Mouse (Mus musculus) layer of hippocampus, postnatal 36 days (tissue): ENCODE measurements at regions not wholly inside any gene's neighbourhood (a gene's known extent, or its start where the extent isn't known, plus 50 kb on each side); places are given as distances from the start of the nearest gene placed in this dataset.
A peak's percentile ranks its signal among the peaks of the same experiment; 100 is the strongest.

Experiments used
- DNase-seq, 2 experiments: peaks; one replicate each; pipeline ENCODE4 v3.0.0; 2022

DNA sequence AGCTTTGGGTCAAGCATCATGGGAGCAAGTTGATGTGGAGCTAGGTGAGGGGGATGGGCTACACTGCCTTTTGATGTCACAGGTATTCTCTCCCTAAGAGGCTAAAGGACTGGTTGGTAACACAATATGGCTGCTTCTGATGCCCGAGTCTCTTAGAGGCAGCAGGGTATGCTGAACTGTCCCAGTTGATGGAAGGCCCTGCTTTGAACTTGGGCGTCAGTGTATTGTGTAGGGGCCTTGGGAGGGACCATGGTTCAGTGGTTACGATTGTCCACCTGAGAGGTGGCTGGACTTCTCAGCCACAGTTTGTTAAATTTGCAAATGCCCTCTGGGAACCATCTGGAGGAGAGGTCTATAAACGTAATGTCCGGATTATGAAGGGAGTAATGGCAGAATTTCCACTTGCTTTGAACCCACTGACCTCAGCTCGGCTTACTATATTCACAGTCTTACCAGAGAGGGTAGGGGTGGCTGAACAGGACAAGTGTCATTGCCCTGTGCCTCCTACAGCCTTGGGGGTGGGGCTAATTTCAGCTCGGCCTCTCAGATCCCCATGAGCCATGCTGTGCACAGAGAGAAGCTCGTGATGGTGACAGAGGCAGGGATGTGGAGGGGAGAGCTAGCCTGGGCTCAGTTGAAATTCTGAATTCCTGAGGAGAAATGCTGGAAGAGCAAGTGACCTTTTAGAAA, 442.6 kb upstream of the Mgmt start:
- DNase-seq = no peak

DNA sequence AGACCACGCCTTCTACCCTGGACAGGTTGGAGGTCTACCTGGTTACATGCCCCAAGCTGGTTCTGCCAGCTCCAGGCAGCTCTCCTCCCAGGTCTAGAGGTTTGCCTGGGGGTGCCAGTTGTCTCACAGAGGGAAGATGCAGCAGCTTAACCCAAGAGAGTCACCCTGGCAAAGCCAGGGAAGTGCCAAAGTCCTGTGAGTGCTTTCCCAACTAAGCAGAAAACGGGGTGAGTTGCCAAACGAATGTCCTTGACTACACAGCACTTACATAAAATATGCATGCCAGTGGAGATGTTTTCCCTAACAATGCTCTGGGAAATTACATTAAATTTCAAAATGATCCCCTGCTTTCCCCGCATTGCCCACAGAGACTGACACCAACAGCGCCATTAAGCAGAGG, 441.9 kb upstream of the Mgmt start:
- no peak for DNase-seq

DNA sequence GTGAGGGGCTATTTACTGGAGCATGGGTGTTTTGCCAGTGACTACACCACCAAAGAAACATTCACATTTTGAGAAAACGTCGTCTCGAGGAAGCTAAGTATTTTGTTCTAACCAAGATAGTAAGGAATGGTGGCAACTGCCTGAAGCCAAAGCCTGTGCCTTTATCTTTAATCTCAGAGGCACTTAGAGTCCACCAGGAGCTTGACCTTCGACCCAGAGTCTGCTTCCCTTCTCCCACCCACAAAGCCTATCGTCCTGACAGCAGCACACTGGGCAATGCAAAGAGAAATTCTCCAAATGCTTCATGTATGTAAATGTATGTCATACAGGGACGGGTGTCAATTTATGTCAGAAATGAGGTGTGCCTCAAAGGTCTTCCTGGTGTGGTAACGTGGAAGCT, 437.2 kb upstream of the Mgmt start:
- no peak for DNase-seq

DNA sequence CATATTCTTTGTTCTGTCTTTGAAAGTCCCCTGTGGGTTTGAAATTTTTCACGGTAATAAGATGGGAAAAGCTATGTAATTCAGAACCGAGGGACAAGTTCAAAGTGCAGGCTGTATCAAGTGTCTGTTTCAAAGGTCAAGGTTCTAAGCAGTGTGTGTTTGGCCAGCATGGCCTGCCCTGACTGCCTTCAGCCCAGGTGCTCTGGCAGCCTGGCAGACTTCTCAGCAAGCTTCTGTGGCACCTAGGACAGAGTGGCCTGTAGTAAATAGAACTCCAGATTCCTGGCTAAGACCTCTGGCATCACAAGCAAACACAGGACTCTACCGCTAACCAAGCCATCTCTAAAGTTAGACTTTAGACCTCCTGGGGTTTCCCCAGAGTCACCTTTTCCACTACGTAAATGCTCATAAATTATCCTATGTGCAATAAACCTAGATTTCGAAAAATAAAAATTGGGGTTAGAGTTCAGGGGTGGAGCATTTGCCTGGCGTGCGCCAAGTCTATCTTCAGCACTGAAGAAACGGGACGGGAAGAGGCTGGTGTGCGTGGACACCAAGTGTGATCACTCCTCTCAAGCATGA, 436.5 kb upstream of the Mgmt start:
- no peak for DNase-seq

DNA sequence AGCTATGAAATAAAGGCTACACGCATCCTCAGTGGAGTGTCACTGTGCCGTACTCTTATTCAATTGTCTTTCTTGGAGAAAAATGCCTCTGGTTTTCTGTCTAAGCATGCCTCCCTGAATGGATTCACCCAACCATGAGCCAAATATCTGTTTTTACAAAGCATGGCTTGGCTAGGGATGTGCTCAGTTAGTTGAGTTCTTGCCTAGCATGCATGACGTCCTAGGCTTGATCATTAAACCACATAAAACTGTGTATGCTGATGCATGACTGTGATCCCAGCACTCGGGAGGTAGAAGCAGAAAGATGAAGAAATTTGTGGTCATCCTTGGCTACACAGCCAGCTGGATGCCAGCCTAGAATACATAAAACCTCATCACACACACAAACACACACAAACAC, 417.3 kb upstream of the Mgmt start:
- DNase-seq = no peak

DNA sequence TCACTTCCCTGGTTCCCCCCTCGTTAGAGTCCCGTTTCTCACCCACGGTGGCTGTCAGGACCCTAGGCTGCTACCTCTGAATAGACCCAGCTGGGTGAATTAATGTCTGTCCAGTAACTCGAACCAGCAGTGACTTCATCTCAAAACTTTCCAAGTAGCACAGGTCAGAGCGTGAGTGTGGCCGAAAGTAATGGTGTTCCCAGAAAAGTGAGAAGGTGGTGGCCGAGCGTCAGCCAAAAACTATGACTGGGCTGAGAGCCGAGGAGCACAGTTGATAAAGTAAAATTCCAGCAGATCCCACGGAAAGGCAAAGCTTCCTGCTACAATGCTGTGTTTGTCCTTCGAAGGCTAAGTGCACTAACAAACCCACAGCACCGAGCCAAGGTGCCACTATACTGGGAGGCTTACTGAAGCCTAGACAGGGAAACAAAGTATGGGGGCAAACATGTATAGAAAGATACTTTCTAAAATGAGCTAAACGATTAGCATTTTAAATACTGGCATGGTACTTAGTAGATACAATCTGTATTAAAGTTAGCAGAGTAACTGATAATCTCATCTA, 413.7 kb upstream of the Mgmt start:
- DNase-seq = no peak

DNA sequence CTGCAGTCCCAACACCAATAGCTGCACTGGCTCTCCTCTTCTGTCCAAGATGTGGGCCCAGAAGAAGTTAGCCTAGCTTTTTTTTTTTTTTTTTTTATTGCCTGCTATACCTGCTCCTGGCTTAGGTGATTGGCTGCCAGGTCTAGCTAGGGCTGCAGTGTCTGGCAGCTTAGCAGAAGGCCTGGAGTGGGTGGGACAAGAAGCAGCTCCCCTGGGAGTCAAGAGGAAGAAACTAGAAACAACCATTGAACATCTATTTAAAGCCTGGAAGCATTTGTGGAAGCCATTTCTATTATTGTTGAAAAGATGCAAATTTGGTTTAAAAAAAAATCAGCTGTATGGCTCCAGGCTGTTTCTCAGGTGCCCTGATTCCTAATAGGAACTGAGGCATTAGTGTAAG, 411.2 kb upstream of the Mgmt start:
- DNase-seq = no peak

DNA sequence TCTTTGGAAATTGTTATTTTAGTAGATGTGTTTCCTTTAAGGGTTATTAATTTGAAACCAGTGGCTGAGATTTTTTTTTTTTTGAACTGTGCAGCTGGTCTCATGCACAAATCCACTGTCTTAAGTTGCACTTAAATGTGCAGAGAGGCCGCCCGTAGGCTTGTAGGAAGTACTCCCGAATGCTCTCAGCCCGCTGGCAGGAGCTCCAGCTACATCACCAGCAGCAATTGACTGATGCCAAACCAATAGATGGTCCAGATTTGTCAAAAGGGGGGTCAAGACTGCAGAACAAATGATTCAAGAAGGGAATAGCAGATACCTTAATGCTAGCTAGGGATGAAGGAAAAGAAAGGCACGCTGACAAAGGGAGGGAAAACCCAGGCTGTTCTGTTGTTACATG, 406.9 kb upstream of the Mgmt start:
- DNase-seq = no peak

DNA sequence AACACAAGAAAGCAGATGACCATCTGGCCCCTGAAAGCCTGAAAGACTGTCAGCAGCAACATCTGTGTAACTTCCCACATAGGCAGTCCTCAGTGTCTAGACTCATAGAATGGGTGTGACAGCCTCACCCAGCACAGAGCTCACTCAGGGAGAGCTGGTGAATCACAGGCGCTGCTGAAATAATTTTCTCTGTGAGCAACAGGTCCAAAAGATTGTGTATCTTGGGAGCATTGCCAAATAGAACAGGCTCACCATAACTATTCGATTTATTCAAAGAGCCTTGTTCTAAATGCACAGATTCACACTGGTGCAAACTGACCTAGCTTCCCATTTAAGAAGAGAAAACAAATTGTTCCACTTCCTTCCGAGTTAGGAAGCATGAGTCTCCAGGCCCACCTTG, 399.6 kb upstream of the Mgmt start:
- no peak for DNase-seq

DNA sequence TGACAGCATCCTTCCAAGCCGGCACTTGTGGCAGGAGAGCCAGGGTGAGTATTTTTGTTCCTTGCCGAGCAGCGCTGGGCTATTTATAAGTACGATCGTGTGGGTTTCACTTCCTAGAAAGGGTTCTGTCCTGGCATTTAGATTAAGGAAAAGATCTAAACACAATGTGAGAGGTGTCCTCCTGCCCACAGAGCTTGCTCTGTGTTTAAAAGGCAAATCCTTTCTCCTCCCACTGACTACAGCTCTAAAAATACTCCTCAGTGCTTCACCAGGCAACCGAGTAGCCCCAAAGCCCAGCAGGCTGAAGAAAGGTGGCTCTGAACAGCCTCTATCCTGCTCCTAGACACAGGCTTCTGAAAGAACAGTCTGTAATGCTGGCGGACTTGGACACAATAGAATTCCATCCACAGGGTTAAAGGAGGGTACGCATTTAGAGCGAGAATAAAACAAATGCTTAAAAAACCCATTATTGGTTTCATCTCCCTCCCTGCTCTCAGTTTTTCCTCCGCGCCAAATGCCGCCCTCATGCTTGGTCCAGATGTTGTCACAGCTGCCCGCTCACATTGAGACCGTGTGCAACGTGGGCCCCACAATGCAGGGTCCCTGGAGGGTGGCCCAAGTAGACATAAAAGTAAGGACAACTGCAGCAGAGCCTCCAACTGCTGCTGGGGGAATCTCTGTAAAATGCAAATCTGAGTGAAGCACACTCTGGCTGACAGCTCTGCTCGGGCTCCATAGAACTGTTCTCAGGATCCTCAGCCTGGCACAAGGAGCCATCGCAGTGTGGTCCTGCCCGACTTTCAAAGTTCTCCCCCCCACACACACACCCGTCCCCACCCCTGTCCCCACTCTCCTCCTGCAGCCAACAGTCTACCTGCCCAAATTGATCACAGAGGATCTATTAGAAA, 397.8 kb upstream of the Mgmt start:
- DNase-seq = no peak

DNA sequence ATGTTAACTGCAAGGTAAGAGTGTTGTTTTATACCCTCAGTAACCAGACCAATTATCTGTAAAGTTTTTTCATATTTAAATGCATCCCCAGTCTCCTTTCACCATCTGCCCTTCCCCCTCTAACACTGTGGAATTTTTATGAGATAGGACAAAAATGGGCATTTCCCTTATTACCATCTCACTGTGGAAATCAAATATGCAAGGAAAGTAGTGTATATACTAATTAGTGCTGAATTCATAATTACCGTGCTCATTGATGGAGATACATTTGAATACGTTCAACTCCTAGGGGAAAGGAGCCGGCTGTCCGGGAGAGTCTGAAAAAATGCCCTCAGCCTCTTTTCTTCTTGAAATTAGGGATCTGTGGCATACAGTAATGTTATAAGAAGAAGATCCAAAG, 394.4 kb upstream of the Mgmt start:
- no peak for DNase-seq

DNA sequence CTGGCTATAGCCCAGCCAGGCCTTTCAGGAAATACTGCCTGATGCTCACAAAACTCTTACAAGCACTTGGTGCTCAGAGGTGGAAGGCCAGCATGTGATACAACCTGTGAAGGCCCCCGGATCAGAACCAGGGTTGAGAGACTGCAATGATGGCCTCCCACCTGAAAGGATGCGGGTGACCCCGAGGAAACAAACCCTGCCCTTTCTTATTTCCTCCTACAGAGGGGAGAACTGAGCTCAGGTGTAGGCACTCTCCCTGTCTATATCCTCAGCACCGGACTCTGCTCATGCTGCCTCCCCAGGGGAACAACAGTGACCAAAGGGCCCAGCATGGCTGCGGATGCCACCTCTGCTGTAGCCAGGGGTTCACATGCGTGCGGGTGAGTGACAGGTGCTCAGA, 393.3 kb upstream of the Mgmt start:
- DNase-seq = no peak

DNA sequence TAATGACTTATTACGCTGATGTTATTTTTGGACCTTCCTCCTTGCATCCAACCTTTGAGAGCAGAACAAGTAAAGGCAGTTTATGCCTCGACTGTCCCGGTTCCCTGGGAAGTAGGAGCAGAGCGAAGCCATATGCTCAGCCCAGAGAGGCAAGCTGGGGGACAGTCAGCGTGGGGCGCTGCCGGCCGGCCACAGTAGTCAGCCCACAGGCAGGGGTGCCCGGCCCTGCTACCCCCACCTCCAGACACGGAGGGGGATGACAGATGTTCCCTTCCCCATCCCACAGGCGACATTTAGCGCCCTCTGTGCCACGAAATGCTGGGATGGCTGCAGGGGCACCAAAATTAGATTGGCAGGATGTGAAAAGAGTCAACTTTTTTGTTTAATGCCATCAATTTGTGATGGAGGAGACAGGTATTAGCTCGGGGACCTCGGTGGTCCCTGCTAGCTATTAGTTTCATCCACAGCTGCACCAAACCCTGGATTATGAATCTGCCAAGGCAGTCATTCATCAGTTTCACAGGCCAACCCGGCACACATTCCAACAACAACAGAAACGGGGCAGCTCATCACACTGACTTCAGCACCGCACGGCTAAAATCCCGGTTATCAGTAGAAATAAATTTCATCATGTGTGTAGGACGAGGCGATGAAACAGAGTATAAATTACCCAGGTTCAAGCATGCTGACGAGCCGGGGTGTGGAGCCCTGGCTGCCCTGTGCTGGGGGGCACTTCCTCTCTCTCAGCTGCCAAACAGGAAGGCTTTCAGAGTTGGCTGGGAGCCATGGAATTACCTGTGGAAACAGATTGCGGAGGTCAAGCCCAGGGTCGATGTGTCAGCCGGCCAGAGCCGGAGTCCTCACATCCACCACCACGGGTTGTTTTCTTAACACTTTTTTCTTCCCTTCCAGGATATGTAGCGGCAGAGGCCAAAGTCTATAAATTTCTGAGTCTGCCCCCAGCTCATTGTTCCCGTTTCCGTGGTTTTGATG, 392.3 kb upstream of the Mgmt start:
- no peak for DNase-seq

DNA sequence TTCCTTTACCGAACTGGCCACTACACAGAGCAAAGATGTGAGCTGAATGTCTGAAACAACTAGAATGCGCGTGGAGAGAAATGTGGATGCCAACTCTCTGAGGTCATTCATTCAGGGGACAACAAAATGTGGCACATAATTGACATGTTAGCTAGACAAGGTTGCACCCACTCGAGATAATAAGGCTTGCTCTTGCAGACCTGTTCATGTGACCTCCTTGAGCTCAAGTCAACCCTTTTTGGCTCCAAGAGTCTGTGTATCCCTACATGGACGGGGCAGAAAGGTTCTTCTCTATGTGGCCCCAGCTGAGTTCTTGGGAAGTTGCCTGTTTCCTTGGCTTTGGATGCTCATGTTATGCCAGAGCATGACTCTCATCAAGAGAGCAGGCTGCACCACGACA, 383.0 kb upstream of the Mgmt start:
- no peak for DNase-seq

DNA sequence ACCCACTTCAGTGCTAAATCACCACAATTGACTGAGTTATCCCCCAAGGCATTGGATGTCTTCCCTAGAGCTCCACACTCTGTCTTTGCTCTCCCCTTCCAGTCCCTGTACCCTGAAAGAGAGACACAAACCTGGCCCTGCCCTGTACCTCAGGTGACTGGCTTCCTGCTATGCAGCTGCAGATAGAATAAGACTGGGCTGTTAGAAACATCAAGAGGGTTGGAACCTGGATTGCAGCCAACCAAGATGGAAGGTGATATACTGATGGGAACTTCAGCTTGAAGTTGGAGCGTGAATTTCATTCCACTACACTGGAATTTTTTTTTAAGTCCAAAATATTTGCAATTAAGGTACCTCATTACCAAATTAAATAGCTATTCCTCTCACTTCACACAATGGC, 379.0 kb upstream of the Mgmt start:
- DNase-seq = no peak

DNA sequence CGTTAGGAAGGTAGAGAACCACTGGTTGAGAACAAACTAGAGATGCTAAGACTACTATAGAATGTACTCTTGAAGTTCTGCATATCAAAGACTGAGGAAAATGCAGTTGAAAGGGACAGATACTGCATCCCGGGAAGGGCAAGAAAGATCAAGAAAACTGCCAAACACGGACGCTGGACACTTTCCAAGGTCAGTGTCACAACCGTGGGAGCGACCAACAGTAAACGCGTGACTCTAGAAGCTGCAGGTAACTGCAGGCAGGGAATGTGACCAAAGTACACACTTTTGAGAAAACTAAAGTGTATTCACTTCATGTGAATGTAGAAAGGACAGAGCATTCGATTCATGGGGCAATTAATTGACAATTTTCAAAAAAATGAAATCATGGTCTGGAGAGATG, 368.6 kb upstream of the Mgmt start:
- no peak for DNase-seq

DNA sequence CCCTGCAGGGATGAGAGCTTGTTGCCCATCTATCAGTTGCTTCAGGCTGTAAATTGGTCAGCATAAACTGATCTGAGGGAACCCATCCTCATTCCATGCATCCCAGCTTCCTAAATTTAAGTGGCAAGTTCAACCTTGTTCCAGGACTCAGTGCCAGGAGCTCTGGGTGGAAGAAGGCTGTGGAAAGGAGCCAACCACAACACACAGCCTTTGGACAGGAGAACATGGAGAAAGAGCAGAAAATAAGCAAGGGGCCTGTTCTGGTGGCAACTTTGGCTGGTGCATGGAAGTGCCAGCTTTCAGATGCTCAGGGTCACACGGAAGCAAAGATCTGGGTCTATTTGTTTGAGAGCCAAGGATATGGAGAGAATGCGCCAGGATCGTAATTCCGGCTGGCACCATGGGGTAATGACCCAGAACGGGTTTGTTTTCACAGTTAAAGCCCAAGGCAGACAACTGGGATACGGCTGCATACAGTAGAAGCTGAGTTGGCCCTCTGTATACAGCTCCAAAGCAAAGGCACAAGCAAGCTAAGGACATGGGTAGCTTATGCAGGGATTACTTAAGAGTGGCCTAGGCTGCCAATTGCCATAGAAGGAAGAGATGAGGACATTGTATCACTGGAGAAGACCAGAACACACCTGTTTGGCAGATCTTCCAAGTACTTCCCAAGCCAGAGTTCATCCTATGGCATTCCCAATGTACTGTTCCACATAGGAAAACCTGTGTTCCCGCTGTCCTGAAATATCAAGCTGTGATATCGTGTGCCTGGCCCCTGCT, 364.2 kb upstream of the Mgmt start:
- no peak for DNase-seq

DNA sequence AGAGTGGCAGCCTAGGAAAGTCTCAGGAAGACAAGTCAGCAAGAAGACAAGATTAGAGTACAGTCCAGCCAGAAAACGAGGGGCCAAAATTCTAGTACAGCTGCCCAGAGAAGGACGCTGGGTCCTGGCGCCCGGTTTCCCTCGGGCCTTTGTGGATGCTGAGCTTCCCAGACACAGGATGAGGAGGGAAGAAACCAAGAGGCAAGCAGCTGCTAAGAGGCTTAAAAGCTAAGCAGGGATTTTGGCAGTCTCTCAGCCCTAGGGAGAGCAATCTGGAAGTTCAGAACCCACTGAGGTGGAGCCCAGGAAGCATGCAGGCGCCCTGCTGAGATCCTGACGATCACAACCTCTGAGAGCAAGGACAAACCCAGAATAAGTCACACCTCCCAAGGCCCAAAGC, 363.1 kb upstream of the Mgmt start:
- no peak for DNase-seq

DNA sequence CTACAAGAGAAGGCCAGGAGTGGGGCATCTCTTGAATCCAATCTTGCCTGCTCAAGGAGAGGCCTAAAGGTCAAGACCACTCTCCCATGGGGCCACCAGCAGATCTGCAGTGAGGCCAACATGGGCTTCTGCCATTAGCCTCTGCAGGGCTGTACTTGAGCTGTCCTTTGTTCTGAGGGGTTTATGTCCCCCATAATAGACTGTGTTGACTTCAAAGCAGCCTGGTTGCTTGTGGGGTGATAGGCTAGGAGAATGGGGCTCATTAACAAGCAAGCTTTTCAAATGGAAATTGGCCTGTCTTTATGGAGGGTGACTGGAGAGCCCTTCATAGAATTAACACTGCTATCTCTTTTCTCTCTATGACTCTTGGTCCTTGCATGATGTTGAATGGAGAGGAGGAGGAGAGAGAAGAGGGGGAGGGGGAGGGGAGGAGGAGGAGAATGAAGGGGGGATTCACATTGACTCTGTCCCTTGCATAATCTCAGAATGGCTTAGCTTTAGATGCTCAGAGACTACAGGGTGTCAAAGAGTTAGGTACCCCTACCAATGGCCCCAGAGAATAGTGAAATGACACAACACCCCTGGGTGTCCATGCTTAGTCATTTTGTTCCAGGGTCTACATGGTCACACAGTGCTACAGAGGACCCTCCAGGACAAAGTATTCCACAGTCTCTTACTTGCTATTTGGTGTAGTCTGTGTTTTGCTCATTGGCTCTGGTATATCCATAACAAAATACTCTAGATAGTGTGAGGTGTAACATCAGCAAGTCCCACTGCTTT, 352.3 kb upstream of the Mgmt start:
- no peak for DNase-seq

DNA sequence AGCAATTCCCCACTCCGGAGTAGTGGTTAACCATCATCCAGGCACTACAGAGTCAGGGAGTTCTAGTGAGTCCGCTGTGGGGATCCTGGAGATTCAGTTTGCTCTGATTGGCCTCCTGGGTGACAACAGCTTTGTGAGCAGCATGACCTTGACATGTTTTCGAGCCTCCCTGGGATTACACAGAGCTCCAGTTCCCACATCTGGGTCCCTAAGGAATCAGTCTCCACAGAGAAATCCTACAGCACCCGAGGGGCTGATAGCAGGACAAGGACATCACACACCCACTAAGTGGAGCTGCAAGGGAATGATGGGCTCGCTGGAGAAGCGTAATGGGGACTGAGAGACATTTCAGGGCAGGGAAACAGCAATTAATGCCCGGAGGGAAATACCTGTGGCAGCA, 351.5 kb upstream of the Mgmt start:
- DNase-seq = no peak

DNA sequence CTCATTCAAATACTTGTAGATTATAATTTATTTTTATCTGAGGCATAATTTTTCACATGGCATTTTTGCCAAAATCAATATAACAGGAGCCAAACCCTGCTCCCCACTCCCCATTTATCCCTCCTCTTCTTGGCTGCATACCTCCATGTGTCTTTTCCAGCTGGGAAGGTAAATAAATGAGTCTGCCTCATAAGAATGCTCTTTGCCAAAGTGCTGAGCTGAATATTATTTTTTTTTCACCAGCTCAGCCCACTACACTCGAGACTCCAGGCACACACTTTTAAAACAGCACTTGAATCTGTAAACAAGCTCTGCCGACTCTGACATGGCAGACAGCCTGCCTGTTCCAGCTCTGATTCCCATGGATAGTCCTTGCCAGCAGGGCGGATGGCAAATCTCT, 346.6 kb upstream of the Mgmt start:
- DNase-seq = peak in 1 of 2 experiments; percentile 3
